Mouse (Mus musculus): ENCODE measurements around the gene Zbtb34. TPM values are rescaled to one million over a fixed set of nuclear protein-coding genes. Genes with fewer than 3 reads are reported as not detected.

The Zbtb34 gene
- total and polyA plus RNA-seq, 2 experiments from 2014 or later = 2.1 to 8.9 TPM

DNA sequence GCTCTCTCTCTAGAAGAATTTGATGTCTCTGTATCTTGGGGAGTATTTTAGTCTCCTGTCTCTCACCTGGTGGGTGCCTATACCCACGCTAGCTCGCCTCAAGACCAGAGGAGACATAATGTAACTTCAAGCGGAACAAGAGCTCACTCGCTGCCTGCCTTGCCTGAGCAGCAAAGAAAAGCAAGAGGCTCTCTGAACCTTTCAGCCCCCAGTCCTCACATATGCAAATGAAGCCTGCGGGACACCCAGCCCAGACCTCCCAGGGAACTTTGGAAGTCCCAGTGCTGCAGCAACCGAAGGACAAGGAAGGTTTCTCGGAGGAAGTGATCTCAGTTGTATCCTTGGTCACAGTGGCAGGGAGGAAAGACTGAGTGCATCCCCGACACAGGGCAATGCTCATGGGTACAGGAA lies 8.4 kb upstream of the Zbtb34 start:
- WGBS = 40% methylated on average over 8 of the region's 8 CpGs
- Histone ChIP-seq H3K9me3 (replicated peaks; ENCODE audit: control insufficient read depth, low read length) (no peaks in the 10 kb centered on the region), H3K4me2 (ENCODE audit: low read depth, low read length) (no peak overlapping the region), H3K9ac (replicated peaks; ENCODE audit: low read depth, low read length) (no peak overlapping the region), H3K4me1 (ENCODE audit: control insufficient read depth, insufficient read depth) (peaks cover 5% of the 10 kb centered on the region), H3K36me3 (replicated peaks; ENCODE audit: control insufficient read depth, insufficient read depth, low read length) (no peaks in the 10 kb centered on the region), H3K27ac (ENCODE audit: low read depth) (no peak overlapping the region), H3K27me3 (ENCODE audit: control insufficient read depth, insufficient read depth, low read length) (no peaks in the 10 kb centered on the region), H3K4me3 (ENCODE audit: low read depth, low read length) (no peak overlapping the region)
- ATAC-seq (ENCODE audit: insufficient read depth, low read depth) (no peak), DNase-seq (ENCODE audit: low spot score) (no peak)
- TF ChIP-seq CTCF (IDR thresholded peaks at IDR 0.05; ENCODE audit: low read depth) (no peak), EP300 (IDR thresholded peaks at IDR 0.05; ENCODE audit: low read depth) (no peak)

DNA sequence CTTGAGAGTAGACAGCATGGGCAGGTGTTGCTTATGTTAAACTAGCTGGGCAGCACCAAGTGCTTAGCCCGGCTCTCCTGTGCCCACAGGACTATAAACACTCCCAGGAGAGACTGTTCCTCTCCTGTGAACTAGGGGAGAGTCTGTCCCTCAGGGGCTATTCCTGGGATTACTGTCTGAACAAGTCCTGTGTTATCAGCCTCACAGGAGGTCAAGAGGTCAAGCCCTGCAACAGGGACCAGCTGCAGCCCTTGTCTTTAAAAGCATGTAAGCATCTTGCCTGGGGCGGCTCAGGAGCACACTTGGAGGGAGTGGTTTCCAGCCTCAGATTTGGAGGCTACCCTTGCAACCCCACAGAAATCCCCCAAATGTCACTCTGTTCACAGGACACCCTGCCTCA lies 7.3 kb upstream of the Zbtb34 start:
- no peaks in the 10 kb centered on the region for H3K27me3 ChIP-seq (ENCODE audit: control insufficient read depth, insufficient read depth, low read length)
- no peaks in the 10 kb centered on the region for H3K4me1 ChIP-seq (ENCODE audit: control insufficient read depth, insufficient read depth)
- TF ChIP-seq CTCF (IDR thresholded peaks at IDR 0.05; ENCODE audit: low read depth) (no peak), EP300 (IDR thresholded peaks at IDR 0.05; ENCODE audit: low read depth) (no peak)
- H3K9me3 ChIP-seq (replicated peaks; ENCODE audit: control insufficient read depth, low read length) = no peaks in the 10 kb centered on the region
- no peak overlapping the region for H3K4me3 ChIP-seq (ENCODE audit: low read depth, low read length)
- H3K9ac ChIP-seq (replicated peaks; ENCODE audit: low read depth, low read length) = no peak overlapping the region
- DNase-seq (ENCODE audit: low spot score) (no peak), ATAC-seq (ENCODE audit: insufficient read depth, low read depth) (no peak)
- WGBS = 47% methylated on average over 2 of the region's 2 CpGs
- no peak overlapping the region for H3K4me2 ChIP-seq (ENCODE audit: low read depth, low read length)
- no peaks in the 10 kb centered on the region for H3K36me3 ChIP-seq (replicated peaks; ENCODE audit: control insufficient read depth, insufficient read depth, low read length)
- no peak overlapping the region for H3K27ac ChIP-seq (ENCODE audit: low read depth)

DNA sequence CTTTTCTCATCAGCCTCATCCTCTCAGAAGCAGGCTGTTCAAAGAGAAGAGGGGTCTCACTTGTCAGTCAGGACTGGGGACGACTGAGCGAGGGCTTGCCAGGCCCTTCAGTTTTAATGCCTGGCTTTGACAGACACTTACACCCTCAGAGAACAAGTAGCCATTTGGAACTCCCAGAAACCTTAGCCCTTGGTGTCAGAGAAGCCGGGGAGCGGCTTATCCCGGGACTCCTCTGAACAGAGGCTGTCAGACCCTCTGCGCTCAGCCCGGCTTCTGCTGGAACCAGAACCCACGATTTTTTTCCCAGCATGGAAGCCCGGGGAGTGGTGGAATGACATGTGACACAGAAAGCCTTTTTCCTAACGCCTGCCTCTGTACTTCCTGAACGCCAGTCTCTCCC lies 6.1 kb upstream of the Zbtb34 start:
- no peak overlapping the region; the same call in 1 of the 2 replicates for H3K27ac ChIP-seq (ENCODE audit: low read depth)
- no peak overlapping the region for H3K4me2 ChIP-seq (ENCODE audit: low read depth, low read length)
- 66% methylated on average over 11 of the region's 11 CpGs for WGBS
- no peak for ATAC-seq (ENCODE audit: insufficient read depth, low read depth)
- H3K9ac ChIP-seq (replicated peaks; ENCODE audit: low read depth, low read length) = no peak overlapping the region
- no peak for DNase-seq (ENCODE audit: low spot score)
- no peak overlapping the region for H3K4me3 ChIP-seq (ENCODE audit: low read depth, low read length)
- no peaks in the 10 kb centered on the region for H3K4me1 ChIP-seq (ENCODE audit: control insufficient read depth, insufficient read depth)
- no peaks in the 10 kb centered on the region for H3K27me3 ChIP-seq (ENCODE audit: control insufficient read depth, insufficient read depth, low read length)
- H3K9me3 ChIP-seq (replicated peaks; ENCODE audit: control insufficient read depth, low read length) = no peaks in the 10 kb centered on the region
- no peaks in the 10 kb centered on the region for H3K36me3 ChIP-seq (replicated peaks; ENCODE audit: control insufficient read depth, insufficient read depth, low read length)
- TF ChIP-seq EP300 (IDR thresholded peaks at IDR 0.05; ENCODE audit: low read depth) (no peak), CTCF (IDR thresholded peaks at IDR 0.05; ENCODE audit: low read depth) (no peak)

DNA sequence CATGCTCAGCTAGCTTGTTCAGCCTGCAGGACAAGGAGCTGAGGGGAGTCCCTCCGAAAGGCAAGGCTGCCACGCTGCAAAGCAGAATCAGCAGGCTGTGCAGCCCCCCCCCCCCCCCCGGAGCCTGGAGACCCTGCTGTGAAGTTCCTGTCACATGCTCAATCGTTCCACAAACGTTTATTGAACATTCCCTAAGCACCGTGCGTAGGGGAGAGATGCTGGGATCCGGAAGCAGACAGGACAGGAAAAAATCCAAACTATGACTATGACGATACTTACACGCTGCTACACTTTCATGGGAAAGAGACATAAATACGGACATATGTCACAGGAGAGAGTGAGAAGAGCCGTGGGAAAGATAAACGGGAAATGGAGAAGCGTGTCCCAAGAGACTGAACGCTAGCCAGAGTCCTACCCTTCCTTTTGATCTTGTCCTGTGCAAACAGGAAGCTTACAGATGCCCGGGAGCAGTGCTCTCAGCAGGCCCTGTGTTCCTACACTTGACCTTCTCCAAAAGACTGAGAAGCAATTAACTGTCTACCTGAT lies 5.0 kb upstream of the Zbtb34 start:
- no peak for TF ChIP-seq CTCF (IDR thresholded peaks at IDR 0.05; ENCODE audit: low read depth)
- TF ChIP-seq EP300 (IDR thresholded peaks at IDR 0.05; ENCODE audit: low read depth) = no peak
- ATAC-seq (ENCODE audit: insufficient read depth, low read depth) = no peak
- 7% methylated on average over 16 of the region's 16 CpGs for WGBS

DNA sequence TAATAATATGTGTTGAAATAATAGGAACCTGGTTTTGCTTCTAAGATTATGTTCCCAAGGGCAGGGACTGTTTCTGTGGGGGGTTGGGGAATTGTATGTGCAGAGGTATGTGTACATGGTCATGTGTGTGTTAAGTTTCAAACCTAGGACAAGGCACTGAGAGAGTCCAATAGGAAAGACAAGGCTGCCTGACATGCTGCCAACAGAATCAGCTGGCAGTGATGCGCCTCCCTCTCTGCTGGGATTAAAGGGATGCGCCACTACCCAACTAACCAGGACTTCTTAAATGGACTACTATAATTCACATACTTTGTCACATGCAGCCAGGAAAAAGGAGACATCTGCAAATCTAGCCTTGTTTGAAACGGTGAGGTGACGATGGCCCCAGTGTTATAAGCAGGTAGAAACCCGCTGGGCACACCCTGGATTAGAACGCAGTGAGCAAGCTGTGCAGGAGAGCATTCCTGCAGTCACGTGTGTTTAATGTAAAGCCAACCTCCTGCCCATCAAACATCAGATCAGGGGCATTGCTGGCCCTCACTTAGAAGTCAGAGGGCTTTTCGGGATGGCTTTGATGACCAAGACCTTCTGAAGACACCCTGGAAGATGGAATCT lies 4.0 kb upstream of the Zbtb34 start:
- Histone ChIP-seq H3K4me3 (ENCODE audit: low read depth, low read length) (no peak overlapping the region), H3K4me1 (ENCODE audit: control insufficient read depth, insufficient read depth) (0 out of 2 replicates have a peak, but pooled peaks cover 3% of the 10 kb centered on the region), H3K27me3 (ENCODE audit: control insufficient read depth, insufficient read depth, low read length) (no peaks in the 10 kb centered on the region), H3K9me3 (replicated peaks; ENCODE audit: control insufficient read depth, low read length) (no peaks in the 10 kb centered on the region), H3K36me3 (replicated peaks; ENCODE audit: control insufficient read depth, insufficient read depth, low read length) (no peaks in the 10 kb centered on the region), H3K4me2 (ENCODE audit: low read depth, low read length) (no peak overlapping the region), H3K27ac (ENCODE audit: low read depth) (no peak overlapping the region), H3K9ac (replicated peaks; ENCODE audit: low read depth, low read length) (no peak overlapping the region)
- no peak for DNase-seq (ENCODE audit: low spot score)
- no peak for TF ChIP-seq EP300 (IDR thresholded peaks at IDR 0.05; ENCODE audit: low read depth)
- no peak for TF ChIP-seq CTCF (IDR thresholded peaks at IDR 0.05; ENCODE audit: low read depth)
- 59% methylated on average over 8 of the region's 8 CpGs for WGBS
- no peak for ATAC-seq (ENCODE audit: insufficient read depth, low read depth)

More for the DNA sequence above, 5.0 kb upstream of the Zbtb34 start:
- 0 out of 2 replicates have a peak overlapping the region, but pooled peaks have one; percentile 6 for H3K4me3 ChIP-seq (ENCODE audit: low read depth, low read length)
- no peaks in the 10 kb centered on the region for H3K4me1 ChIP-seq (ENCODE audit: control insufficient read depth, insufficient read depth)
- no peaks in the 10 kb centered on the region for H3K9me3 ChIP-seq (replicated peaks; ENCODE audit: control insufficient read depth, low read length)
- H3K9ac ChIP-seq (replicated peaks; ENCODE audit: low read depth, low read length) = no peak overlapping the region
- H3K27ac ChIP-seq (ENCODE audit: low read depth) = no peak overlapping the region
- DNase-seq (ENCODE audit: low spot score) = no peak
- H3K4me2 ChIP-seq (ENCODE audit: low read depth, low read length) = peak overlapping the region; percentile 41
- H3K36me3 ChIP-seq (replicated peaks; ENCODE audit: control insufficient read depth, insufficient read depth, low read length) = no peaks in the 10 kb centered on the region
- H3K27me3 ChIP-seq (ENCODE audit: control insufficient read depth, insufficient read depth, low read length) = no peaks in the 10 kb centered on the region

DNA sequence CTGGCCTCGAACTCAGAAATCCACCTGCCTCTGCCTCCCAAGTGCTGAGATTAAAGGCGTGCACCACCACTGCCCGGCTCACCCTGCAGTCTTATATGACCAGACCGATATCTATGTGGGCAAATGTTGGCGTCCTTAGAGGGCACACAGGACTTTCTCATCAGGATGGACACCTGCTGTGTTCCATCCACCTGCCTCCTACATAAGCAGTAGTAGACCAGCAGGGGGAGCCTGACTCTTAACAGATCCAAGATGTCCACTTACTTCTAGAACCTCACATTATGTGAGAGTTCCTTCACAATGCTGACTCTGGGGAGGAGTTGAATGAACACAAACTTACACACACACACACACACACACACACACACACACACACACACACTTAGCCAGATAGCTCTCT lies 1.8 kb upstream of the Zbtb34 start:
- Histone ChIP-seq H3K27me3 (ENCODE audit: control insufficient read depth, insufficient read depth, low read length) (no peaks in the 10 kb centered on the region), H3K9me3 (replicated peaks; ENCODE audit: control insufficient read depth, low read length) (no peaks in the 10 kb centered on the region), H3K9ac (replicated peaks; ENCODE audit: low read depth, low read length) (no peak overlapping the region), H3K4me2 (ENCODE audit: low read depth, low read length) (no peak overlapping the region), H3K4me1 (ENCODE audit: control insufficient read depth, insufficient read depth) (peaks cover 13% of the 10 kb centered on the region), H3K36me3 (replicated peaks; ENCODE audit: control insufficient read depth, insufficient read depth, low read length) (no peaks in the 10 kb centered on the region; the same call in 1 of the 2 replicates), H3K4me3 (ENCODE audit: low read depth, low read length) (no peak overlapping the region), H3K27ac (ENCODE audit: low read depth) (no peak overlapping the region)
- TF ChIP-seq EP300 (IDR thresholded peaks at IDR 0.05; ENCODE audit: low read depth) (no peak), CTCF (IDR thresholded peaks at IDR 0.05; ENCODE audit: low read depth) (peak; percentile 61)
- DNase-seq (ENCODE audit: low spot score) = peak; percentile 19
- ATAC-seq (ENCODE audit: insufficient read depth, low read depth) = no peak
- WGBS = 54% methylated on average over 5 of the region's 5 CpGs
